Mouse (Mus musculus) left cerebral cortex, adult 2 months (tissue): ENCODE data around the gene Zfp870. TPM values are rescaled to one million over a fixed set of nuclear protein-coding genes. Genes with fewer than 3 reads are reported as not detected.
"Not testable (repeated sequence)": the region's sequence is repeated elsewhere in the genome, so short reads cannot be mapped to it uniquely, and the experiment has no call there.

Source experiments
- DNase-seq, 2 experiments: peaks; one replicate each; pipeline ENCODE4 v3.0.0; 2021 to 2022; ENCODE audit warnings: low spot score in 2 of 2, mixed read lengths in 1 of 2; ENCODE audit errors: extremely low spot score in 1 of 2
- H3K27ac ChIP-seq: fragments of 200-600 bp; 2 replicates; pipeline ENCODE4 v1.8.1; 2022
- H3K4me3 ChIP-seq: fragments of 200-600 bp; 2 replicates; pipeline ENCODE4 v1.8.1; 2022
- CTCF ChIP-seq: fragments of 200-600 bp; IDR thresholded peaks from 2 replicates; pipeline ENCODE4 v1.8.1; 2022; ENCODE audit warnings: antibody characterized with exemption, mild to moderate bottlenecking, moderate library complexity
- intact Hi-C: fragments of 180-260 bp; cut with DNase I; formaldehyde crosslinking; loops from one replicate; pipeline ENCODE4 v1.15.1; 2025
- total RNA-seq, 2 experiments: library from RNA; stranded (reverse); gene quantifications; 2 replicates each; pipeline ENCODE4 v1.2.3; 2021

The Zfp870 gene
- total RNA-seq, 2 experiments from 2014 or later, result 9.9 to 10.1 TPM

GRCm38 (mm10) chr17:32901751-32902525 is 10.5 kb upstream of the Zfp870 start:
- Histone ChIP-seq H3K27ac (no peak overlapping the region), H3K4me3 (no peak overlapping the region)
- intact Hi-C loops, result no loop called here
- TF ChIP-seq CTCF, result no peak
- no peak for DNase-seq

GRCm38 (mm10) chr17:32895421-32895820 is 4.0 kb upstream of the Zfp870 start:
- Histone ChIP-seq H3K27ac (no peak overlapping the region), H3K4me3 (no peak overlapping the region)
- DNase-seq, result no peak
- TF ChIP-seq CTCF, result no peak
- intact Hi-C loops, result loop anchor here (10.0 kb wide), 1 partner anchor 261 kb away; no protein-coding TSS in a partner anchor

GRCm38 (mm10) chr17:32893901-32894300 is 2.5 kb upstream of the Zfp870 start:
- Histone ChIP-seq H3K27ac (no peak overlapping the region), H3K4me3 (no peak overlapping the region)
- no peak for TF ChIP-seq CTCF
- DNase-seq, result no peak
- intact Hi-C loops, result loop anchor here (5.0 to 10.0 kb wide), 2 partner anchors 63 to 259 kb away; no protein-coding TSS in a partner anchor

GRCm38 (mm10) chr17:32890852-32891238 is 597 bp downstream of the Zfp870 start:
- peak overlapping the region; percentile 82 for H3K4me3 ChIP-seq
- DNase-seq, result no peak
- peak overlapping the region; percentile 89 for H3K27ac ChIP-seq
- intact Hi-C loops, result loop anchor here (2.0 to 10.0 kb wide), 3 partner anchors 60 to 256 kb away; partner anchors contain the start of gene Zfp799
- no peak for TF ChIP-seq CTCF

- Histone ChIP-seq H3K4me3 (no peak overlapping the region), H3K27ac (no peak overlapping the region)
- TF ChIP-seq CTCF, result no peak
- DNase-seq, result no peak
- intact Hi-C loops, result loop anchor here (2.0 to 10.0 kb wide), 3 partner anchors 59 to 255 kb away; partner anchors contain the start of gene Zfp799
Observed at GRCm38 (mm10) chr17:32889611-32890010, 1.8 kb downstream of the Zfp870 start.

- TF ChIP-seq CTCF, result no peak
- intact Hi-C loops, result no loop called here
- H3K4me3 ChIP-seq, result no peak overlapping the region
Observed at GRCm38 (mm10) chr17:32880320-32881218, 10.9 kb downstream of the Zfp870 start.

GRCm38 (mm10) chr17:32878773-32879172 is 12.7 kb downstream of the Zfp870 start:
- Histone ChIP-seq H3K4me3 (no peak overlapping the region), H3K27ac (no peak overlapping the region)
- intact Hi-C loops, result no loop called here
- no peak for DNase-seq
- TF ChIP-seq CTCF, result no peak

More at GRCm38 (mm10) chr17:32880320-32881218, 10.9 kb downstream of the Zfp870 start:
- no peak for DNase-seq
- H3K27ac ChIP-seq, result no peak overlapping the region

GRCm38 (mm10) chr17:32877471-32878171 is 13.8 kb downstream of the Zfp870 start:
- no peak for TF ChIP-seq CTCF
- intact Hi-C loops, result no loop called here
- H3K4me3 ChIP-seq, result no peak overlapping the region
- DNase-seq, result no peak
- no peak overlapping the region for H3K27ac ChIP-seq

GRCm38 (mm10) chr17:32872696-32873095 is 18.7 kb downstream of the Zfp870 start:
- TF ChIP-seq CTCF, result no peak
- intact Hi-C loops, result no loop called here
- Histone ChIP-seq H3K27ac (no peak overlapping the region), H3K4me3 (no peak overlapping the region)
- no peak for DNase-seq

GRCm38 (mm10) chr17:32872091-32872490 is 19.4 kb downstream of the Zfp870 start:
- no peak overlapping the region for H3K27ac ChIP-seq
- intact Hi-C loops, result no loop called here
- TF ChIP-seq CTCF, result no peak
- DNase-seq, result no peak
- H3K4me3 ChIP-seq, result no peak overlapping the region

GRCm38 (mm10) chr17:32871483-32871882 is 20.0 kb downstream of the Zfp870 start:
- no peak for DNase-seq
- Histone ChIP-seq H3K27ac (no peak overlapping the region), H3K4me3 (no peak overlapping the region)
- intact Hi-C loops, result no loop called here
- TF ChIP-seq CTCF, result no peak

- DNase-seq, H3K4me3 ChIP-seq, H3K27ac ChIP-seq: not testable (repeated sequence)
- intact Hi-C loops, result loop anchor here (10.0 kb wide), 1 partner anchor 232 kb away; no protein-coding TSS in a partner anchor
Observed at GRCm38 (mm10) chr17:32867266-32867665, 24.2 kb downstream of the Zfp870 start.

- H3K4me3 ChIP-seq, DNase-seq, H3K27ac ChIP-seq, intact Hi-C loops: not testable (repeated sequence)
Observed at GRCm38 (mm10) chr17:32856713-32857112, 34.7 kb downstream of the Zfp870 start.
